Mouse (Mus musculus): ENCODE data around the gene Irf9. TPM values are rescaled to one million over a fixed set of nuclear protein-coding genes. Genes with fewer than 3 reads are reported as not detected.

Gene Irf9
- total and polyA plus RNA-seq, 3 experiments, result 8.5 to 14.8 TPM; not detected in 1

DNA sequence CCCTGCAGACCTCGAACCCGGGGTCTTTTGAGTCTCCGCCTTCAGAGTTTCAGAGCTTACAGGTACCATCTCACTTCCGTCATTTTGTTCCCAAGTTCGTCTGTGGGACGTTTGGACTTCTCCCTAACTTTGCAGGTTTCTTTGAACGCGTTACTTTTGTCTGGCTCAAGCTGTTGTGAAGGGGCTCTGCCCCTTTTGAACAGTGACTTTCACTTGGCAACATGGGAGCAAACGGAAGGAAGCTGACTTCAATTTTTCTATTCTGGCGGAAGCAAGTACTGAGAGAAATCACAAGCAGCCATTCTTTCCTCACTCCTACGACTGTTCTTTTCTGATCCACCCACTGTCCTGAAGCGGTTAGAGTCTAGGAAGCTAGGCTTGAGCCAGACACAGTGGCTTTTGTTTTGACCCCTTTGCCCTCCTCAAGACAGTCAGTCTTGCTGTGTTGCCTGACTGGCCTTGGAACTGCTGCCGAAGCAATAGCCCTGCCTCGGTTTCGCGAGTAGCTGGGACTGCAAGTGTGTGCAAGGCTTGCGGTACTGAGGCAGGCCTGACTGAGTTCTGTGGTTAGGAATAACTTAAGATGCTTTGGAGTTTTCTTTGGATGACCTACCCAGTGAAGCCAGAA is 41.0 kb downstream of the Irf9 start:
- H3K27ac ChIP-seq (ENCODE audit: control insufficient read depth, low read depth, low read length), result no peak overlapping the region; the same call in 1 of the 2 replicates

DNA sequence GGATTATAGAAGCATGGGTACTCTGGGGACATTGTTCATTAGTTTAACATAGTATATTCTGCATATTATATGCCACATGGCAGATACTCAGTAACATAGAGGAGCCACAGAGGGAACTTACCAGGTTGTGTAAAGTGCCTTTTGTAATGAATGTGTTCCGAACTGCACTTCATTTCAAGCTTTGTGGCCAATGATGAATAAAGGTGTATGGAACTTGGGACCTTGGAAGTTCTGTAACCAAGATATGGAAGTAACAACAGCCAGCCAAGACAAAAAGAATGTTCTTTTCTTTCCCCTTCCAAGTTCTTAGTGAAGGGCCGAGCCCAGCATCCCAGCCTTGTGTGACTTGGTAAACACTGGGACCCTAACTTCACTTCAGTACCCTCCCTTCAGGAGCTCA is 46.5 kb downstream of the Irf9 start, which contains the start of gene Tssk4:
Gene Tssk4, plus strand, starts transcription at position 301 of the 400 bp plus-strand sequence.
- H3K36me3 ChIP-seq (ENCODE audit: control insufficient read depth in 1 of 2, insufficient read depth in 2 of 2, low read length in 2 of 2), result peaks cover 0 to under 1% of the 10 kb centered on the region in 2 experiments; a peak in 1 of 4 replicates
- H3K79me2 ChIP-seq (ENCODE audit: control insufficient read depth, insufficient read depth, low read length, poor library complexity), result peaks cover 2% of the 10 kb centered on the region; the same call in 1 of the 2 replicates
- no peaks in the 10 kb centered on the region for H3K9me3 ChIP-seq (replicated peaks; ENCODE audit: insufficient read depth, low read length)
- TF ChIP-seq MAFK (IDR thresholded peaks at IDR 0.05; ENCODE audit: borderline replicate concordance, low read depth, low read length), result no peak
- TF ChIP-seq SMC3 (IDR thresholded peaks at IDR 0.05; ENCODE audit: low read depth, low read length), result no peak
- no peak for TF ChIP-seq TCF12 (IDR thresholded peaks at IDR 0.05; ENCODE audit: low read depth, low read length)
- no peak for TF ChIP-seq TAL1 (IDR thresholded peaks at IDR 0.05; ENCODE audit: low read length)
- TF ChIP-seq RCOR1 (IDR thresholded peaks at IDR 0.05; ENCODE audit: low read depth, low read length), result no peak
- no peak for TF ChIP-seq POLR2A (IDR thresholded peaks at IDR 0.05; ENCODE audit: control insufficient read depth in 1 of 2, insufficient read depth in 1 of 2, low read depth in 1 of 2, low read length in 2 of 2, poor library complexity in 1 of 2)
- TF ChIP-seq KAT2A (conservative IDR thresholded peaks at IDR 0.05; ENCODE audit: low read depth, low read length), result no peak
- TF ChIP-seq MAZ (IDR thresholded peaks at IDR 0.05; ENCODE audit: low read depth, low read length), result no peak
- no peak for TF ChIP-seq JUND (IDR thresholded peaks at IDR 0.05; ENCODE audit: low read depth, low read length)
- no peak for TF ChIP-seq NRF1 (IDR thresholded peaks at IDR 0.05; ENCODE audit: insufficient read depth, low read depth, low read length, poor library complexity, severe bottlenecking)
- no peak for TF ChIP-seq BHLHE40 (IDR thresholded peaks at IDR 0.05; ENCODE audit: borderline replicate concordance, low read depth, low read length)
- no peak for TF ChIP-seq E2F4 (IDR thresholded peaks at IDR 0.05; ENCODE audit: borderline replicate concordance, low read depth, low read length)
- TF ChIP-seq GATA1 (IDR thresholded peaks at IDR 0.05; ENCODE audit: low read depth, low read length), result no peak
- TF ChIP-seq MEF2A (IDR thresholded peaks at IDR 0.05; ENCODE audit: extremely low read depth, insufficient replicate concordance, low read depth, low read length, poor library complexity, severe bottlenecking), result no peak
- TF ChIP-seq USF1 (IDR thresholded peaks at IDR 0.05; ENCODE audit: low read depth, low read length), result no peak
- TF ChIP-seq SIN3A (IDR thresholded peaks at IDR 0.05; ENCODE audit: low read length), result no peak
- no peak for TF ChIP-seq MYC (IDR thresholded peaks at IDR 0.05; ENCODE audit: low read depth, low read length)
- TF ChIP-seq ETS1 (IDR thresholded peaks at IDR 0.05; ENCODE audit: low read depth, low read length), result no peak
- no peak for TF ChIP-seq GABPA (IDR thresholded peaks at IDR 0.05; ENCODE audit: low read depth, low read length)
- TF ChIP-seq POLR2AphosphoS5 (IDR thresholded peaks at IDR 0.05; ENCODE audit: borderline replicate concordance, low read depth, low read length), result no peak
- no peak within 1 kb of the TSS for H3K4me3 ChIP-seq (ENCODE audit: control insufficient read depth in 1 of 2, insufficient read depth in 1 of 2, low read depth in 2 of 2, low read length in 2 of 2)
- peaks cover 0 to under 1% of the 10 kb centered on the region in 2 experiments; a peak in 1 of 4 replicates for H3K4me1 ChIP-seq (ENCODE audit: control insufficient read depth in 1 of 2, insufficient read depth in 2 of 2, low read length in 2 of 2)
- no peak within 1 kb of the TSS for H3K27ac ChIP-seq (ENCODE audit: control insufficient read depth, low read depth, low read length)
- no peak for DNase-seq (ENCODE audit: low read depth, low spot score)
- no peak within 1 kb of the TSS for H3K9ac ChIP-seq (ENCODE audit: control insufficient read depth, low read depth, low read length, poor library complexity, severe bottlenecking)
- H3K27me3 ChIP-seq (ENCODE audit: control insufficient read depth in 1 of 2, insufficient read depth in 2 of 2, low read length in 2 of 2), result no peaks in the 10 kb centered on the region

More for the DNA sequence above, 41.0 kb downstream of the Irf9 start:
- H3K4me1 ChIP-seq (ENCODE audit: control insufficient read depth in 1 of 2, insufficient read depth in 2 of 2, low read length in 2 of 2), result peaks cover 0 to 14% of the 10 kb centered on the region in 2 experiments; a peak in 2 of 4 replicates
- peak; percentile 20 for DNase-seq (ENCODE audit: low read depth, low spot score)
- TF ChIP-seq ETS1 (IDR thresholded peaks at IDR 0.05; ENCODE audit: low read depth, low read length) (no peak), EP300 (IDR thresholded peaks at IDR 0.05; ENCODE audit: low read depth in 1 of 2, low read length in 2 of 2) (no peak), ZC3H11A (IDR thresholded peaks at IDR 0.05; ENCODE audit: low read depth, low read length) (no peak), MEF2A (IDR thresholded peaks at IDR 0.05; ENCODE audit: extremely low read depth, insufficient replicate concordance, low read depth, low read length, poor library complexity, severe bottlenecking) (no peak), MAX (IDR thresholded peaks at IDR 0.05; ENCODE audit: low read length) (no peak), POLR2A (IDR thresholded peaks at IDR 0.05; ENCODE audit: control insufficient read depth in 1 of 2, insufficient read depth in 1 of 2, low read depth in 1 of 2, low read length in 2 of 2, poor library complexity in 1 of 2) (no peak), SMC3 (IDR thresholded peaks at IDR 0.05; ENCODE audit: low read depth, low read length) (no peak), MAZ (IDR thresholded peaks at IDR 0.05; ENCODE audit: low read depth, low read length) (no peak), ELF1 (IDR thresholded peaks at IDR 0.05; ENCODE audit: low read depth, low read length) (no peak), USF1 (IDR thresholded peaks at IDR 0.05; ENCODE audit: low read depth, low read length) (no peak), CHD2 (IDR thresholded peaks at IDR 0.05; ENCODE audit: low read length) (no peak), TCF12 (IDR thresholded peaks at IDR 0.05; ENCODE audit: low read depth, low read length) (no peak), BHLHE40 (IDR thresholded peaks at IDR 0.05; ENCODE audit: borderline replicate concordance, low read depth, low read length) (no peak), UBTF (IDR thresholded peaks at IDR 0.05; ENCODE audit: borderline replicate concordance, insufficient read depth, low read depth, low read length) (no peak), ZMIZ1 (IDR thresholded peaks at IDR 0.05; ENCODE audit: low read depth, low read length) (no peak), KAT2A (conservative IDR thresholded peaks at IDR 0.05; ENCODE audit: low read depth, low read length) (no peak)
- no peaks in the 10 kb centered on the region for H3K9me3 ChIP-seq (replicated peaks; ENCODE audit: insufficient read depth, low read length)
- H3K9ac ChIP-seq (ENCODE audit: control insufficient read depth, low read depth, low read length, poor library complexity, severe bottlenecking), result peak overlapping the region; percentile 87
- H3K27me3 ChIP-seq (ENCODE audit: control insufficient read depth in 1 of 2, insufficient read depth in 2 of 2, low read length in 2 of 2), result no peaks in the 10 kb centered on the region
- peaks cover 3 to 15% of the 10 kb centered on the region in 2 experiments; a peak in 3 of 4 replicates for H3K36me3 ChIP-seq (ENCODE audit: control insufficient read depth in 1 of 2, insufficient read depth in 2 of 2, low read length in 2 of 2)
- peaks cover 42% of the 10 kb centered on the region for H3K79me2 ChIP-seq (ENCODE audit: control insufficient read depth, insufficient read depth, low read length, poor library complexity)
- H3K4me3 ChIP-seq (ENCODE audit: control insufficient read depth in 1 of 2, insufficient read depth in 1 of 2, low read depth in 2 of 2, low read length in 2 of 2), result peak overlapping the region; percentile 76 to 83

All from MEL (cell line).